Mouse (Mus musculus): ENCODE measurements at regions not wholly inside any gene's neighbourhood (a gene's known extent, or its start where the extent isn't known, plus 50 kb on each side); places are given as distances from the start of the nearest gene placed in this dataset.

DNA sequence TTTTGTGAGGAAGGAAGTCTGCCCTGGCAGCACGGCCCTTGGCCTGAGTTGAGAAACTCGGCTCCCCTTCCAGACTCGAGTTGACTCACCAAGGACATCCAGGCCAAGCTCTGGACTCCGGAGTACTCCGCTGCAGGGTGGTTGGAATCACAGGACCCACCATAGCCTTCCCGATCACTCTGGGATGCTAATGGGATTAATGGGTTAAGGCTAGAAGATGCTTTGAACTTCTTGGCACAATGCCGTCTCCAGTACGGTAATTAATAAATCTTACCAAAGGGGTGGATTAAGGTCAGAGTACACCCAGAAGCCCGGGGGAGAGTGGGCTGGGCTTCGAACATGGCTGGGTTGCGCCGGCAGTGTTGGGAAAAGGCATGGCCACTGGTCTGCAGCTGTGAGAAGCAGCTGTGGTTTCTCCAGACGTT lies 200.8 kb upstream of the Dio3 start:
- no peak for DNase-seq (ENCODE audit: low spot score in 2 of 2)

DNA sequence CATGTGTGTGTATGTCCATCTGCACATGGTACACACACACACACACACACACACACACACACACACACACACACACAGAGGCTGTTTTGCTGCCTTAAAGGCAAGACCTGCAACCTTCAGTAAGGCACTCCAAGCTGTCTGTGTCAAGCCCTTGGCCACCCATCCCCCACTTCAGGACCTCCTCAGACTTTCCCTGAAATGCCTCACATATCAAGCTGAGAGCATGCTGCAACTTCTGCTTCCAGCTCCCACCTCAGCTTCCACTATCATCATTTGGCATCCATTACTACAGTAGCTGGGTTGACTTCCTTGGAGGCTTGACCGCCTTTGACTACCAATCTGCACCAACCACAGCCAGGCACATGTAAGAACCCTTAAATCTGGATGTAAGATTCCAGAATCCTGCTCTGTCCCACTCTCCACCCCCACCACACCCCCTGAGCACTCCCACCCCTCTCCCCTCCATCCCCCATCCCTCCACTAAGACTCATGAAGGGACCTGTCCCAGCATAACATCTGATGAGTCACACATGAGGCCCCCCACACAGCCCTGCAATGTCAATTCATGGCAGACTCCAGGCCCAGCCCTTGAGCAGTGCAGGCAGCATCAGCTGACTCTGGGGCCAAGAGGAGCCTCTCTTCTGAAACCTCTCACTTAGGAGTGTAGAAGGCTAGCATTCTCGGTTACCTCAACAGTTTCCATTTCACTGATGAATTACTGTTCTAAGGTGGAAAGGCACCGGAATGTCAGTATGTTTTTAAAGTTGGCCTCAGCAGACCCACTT lies 196.8 kb upstream of the Dio3 start:
- DNase-seq (ENCODE audit: low spot score in 2 of 2) = no peak

DNA sequence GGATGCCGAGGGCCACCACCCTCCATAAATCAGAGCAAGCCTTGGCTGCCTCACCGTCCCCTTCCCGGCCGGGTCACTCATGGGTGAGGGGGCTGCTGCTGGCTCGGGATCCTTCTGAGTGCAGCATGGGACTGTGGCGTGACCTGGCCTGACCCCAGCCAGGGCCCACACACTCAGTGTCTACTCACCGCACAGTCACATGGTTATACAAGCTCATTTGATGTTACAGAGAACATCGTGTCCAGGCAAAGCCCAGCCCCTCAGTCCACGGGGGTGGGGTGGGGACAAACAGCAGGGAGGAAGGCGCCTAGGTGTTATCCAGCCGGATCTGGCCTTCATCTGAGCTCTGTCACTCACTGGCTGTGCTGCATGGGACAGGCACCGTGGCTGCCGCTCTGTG lies 195.9 kb upstream of the Dio3 start:
- DNase-seq (ENCODE audit: low spot score in 2 of 2) = no peak

DNA sequence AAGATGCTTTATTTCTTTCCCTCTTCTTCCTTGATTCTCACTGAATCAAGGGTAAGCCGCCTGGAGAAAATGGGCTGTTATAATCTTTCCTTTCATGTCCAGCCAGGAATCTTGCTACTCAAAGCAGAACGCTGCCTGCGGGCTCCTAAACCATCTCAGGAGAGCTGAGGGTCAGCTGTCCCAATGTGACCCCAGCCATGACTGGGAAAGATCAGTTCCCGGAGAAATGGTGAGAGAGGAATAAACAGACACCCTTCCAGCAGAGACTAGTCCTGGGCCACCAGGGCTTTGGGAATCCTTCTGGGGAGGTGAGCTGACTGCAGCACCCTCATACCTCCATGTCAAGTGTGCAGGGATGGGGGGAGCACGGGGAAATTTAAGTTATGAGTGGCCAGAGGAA lies 195.4 kb upstream of the Dio3 start:
- DNase-seq (ENCODE audit: low spot score in 2 of 2) = no peak

DNA sequence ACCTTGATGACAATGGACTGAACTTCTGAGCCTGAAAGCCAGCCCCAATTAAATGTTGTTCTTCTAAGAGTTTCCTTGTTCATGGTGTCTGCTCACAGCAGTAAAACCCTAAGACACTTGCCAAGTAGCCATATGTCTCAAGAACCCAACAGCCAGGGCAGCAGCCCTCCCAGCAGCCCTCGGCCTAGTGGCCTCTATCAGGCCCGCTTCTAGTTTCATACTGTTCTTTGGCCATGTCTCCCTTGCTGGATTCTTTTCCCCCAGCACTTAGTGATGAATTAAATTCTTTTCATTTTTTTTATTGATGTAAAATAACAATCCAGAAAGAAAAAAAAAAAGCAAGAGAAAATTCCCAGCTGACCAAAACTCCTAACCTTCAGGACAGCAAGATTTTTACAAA lies 191.9 kb upstream of the Dio3 start:
- DNase-seq (ENCODE audit: low spot score in 2 of 2) = no peak

DNA sequence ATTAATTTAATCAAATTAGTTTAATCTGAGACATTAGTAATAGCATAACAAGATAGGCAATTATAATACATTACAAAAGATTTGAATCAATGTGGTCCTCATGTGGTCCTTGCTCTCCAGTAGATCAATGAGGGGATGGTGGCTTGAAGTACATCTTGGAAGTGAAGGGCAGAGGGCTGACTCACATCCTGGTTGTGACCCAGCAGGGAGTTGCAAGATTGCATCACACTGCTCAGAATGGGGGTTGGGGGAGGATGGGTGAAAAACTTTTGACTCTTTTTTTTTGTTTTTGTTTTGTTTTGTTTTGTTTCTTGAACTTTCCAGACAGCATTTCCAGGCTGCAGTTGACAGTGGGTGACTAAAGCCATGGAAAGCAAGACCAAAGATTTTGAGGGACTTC lies 191.1 kb upstream of the Dio3 start:
- DNase-seq (ENCODE audit: low spot score in 2 of 2) = no peak

DNA sequence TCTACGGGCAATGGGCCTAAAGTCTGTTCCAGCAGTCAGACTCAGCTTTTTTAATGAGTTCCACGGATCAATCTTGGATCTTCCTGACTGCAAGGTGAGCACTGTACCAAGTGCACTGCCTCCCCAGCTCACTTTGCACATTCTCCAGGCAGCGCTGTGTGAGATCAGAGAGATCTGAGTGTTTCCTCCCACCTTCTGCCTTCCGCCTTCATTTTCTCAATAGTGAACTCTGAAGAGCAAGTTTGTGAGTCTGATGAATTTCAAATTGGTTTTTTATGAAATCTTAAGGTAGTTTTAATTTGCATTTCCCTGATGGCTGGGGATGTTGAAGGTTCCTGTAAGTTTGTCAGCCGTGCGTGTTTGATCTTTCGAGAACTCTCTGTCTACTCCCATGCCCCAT lies 176.7 kb upstream of the Dio3 start:
- DNase-seq (ENCODE audit: low spot score in 2 of 2) = no peak

DNA sequence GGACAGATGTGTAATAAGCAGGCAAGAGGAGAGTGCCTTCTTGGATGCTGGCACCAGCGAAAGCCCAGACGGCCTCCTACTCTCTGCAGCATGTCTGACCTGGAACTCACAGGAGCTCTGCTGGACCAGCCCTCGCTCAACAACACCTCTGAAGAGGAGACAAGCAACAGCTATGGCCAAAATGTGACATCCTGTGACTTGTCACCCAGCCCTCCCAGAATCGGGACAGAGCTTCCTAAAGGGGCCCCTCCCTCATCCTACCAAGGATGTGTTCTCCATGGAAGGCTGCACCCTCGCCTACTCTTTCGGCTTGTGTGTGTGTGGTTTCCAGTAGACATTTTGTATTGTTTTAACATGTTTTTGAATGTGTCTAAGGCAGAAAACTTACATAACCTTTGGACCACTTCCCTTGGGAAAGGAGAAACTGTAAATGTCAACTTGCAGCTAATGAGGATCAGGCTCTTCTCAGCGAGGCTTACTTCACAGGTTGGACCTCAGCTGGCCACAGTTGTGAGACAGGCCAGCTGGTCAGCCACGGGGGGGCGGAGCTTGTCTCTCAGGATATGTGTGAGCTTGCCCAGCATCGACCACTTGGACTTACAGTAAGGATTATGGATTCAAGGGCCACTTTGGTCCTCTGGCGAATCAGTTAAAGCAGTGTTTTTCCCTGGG lies 166.7 kb upstream of the Dio3 start:
- peak in 1 of 2 experiments; percentile 16 for DNase-seq (ENCODE audit: low spot score in 2 of 2)

DNA sequence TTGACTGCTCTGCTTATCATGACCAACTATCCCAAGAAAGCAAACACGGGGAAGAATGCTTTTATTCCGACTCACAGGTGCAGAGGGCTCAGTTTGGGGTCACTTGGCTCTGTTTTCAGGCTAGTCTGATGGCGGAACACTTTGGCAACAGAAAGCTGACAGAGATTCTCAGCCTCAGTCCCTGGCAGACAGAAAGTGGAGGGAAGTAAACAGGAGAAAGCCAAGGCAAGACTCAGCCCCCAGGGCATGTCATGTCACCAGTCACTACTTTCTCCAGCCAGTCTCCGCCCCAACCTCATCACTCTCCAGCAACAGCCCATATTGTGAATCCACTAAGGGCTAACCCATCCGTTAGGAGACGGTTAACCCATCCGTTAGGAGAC lies 166.2 kb upstream of the Dio3 start:
- no peak for DNase-seq (ENCODE audit: low spot score in 2 of 2)

DNA sequence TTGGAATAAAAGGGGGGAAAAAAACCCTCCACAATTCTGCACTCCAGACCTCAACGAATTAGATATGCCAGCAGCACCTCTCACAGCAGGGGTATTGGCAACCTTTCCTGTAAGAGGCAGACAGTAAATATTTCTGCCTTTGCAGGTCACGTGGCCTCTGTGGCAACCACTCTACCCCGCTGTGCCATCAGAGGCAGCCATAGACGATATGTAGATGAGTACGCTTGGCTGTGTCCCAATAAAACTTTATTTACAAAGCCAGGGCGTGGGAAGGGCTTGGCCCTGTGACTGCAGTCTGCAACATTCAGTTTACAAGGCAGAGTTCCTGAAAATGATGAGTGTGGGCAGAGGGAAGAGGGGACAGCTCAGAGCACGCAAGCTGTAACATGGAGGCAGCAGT lies 158.7 kb upstream of the Dio3 start:
- DNase-seq (ENCODE audit: low spot score in 2 of 2) = peak in 1 of 2 experiments; percentile 17

DNA sequence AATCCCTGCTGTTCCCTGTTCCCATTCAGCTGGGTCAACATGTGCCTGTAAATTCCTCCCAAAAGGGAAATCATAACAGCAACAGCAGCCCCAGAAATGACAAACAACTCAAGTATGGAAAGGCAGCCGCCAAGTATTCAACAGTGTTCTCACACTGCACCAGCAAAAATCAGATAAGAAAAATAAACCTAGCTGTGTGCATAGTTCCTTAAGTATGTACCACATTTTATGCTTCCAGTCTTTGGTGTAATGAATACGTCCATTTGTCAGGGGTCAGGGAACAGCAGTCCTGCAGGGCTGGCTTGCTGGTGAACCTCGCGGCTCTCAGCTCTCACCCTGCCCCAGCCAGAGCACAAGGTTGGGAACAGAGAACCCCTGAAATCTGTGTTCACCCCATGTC lies 155.9 kb upstream of the Dio3 start:
- DNase-seq (ENCODE audit: low spot score in 2 of 2) = no peak

DNA sequence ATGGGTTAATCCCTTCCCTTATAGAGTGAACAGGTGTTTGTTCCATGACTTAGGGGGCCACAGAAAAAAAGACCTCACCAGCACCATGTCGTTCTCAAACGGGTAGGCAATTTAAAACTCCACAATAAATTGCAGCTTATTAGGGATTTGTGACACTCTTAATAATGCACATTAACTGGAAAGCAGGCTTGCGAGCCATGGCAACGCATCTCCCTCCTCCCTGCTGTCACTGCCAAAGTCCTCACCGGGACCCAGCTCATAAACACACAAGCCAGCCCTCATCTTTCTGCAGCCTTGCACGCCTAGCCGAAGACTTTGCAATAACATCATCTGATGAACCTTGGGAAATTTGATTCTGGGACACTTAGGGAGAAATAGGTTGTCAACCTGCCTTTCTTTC lies 152.3 kb upstream of the Dio3 start:
- no peak for DNase-seq (ENCODE audit: low spot score in 2 of 2)

DNA sequence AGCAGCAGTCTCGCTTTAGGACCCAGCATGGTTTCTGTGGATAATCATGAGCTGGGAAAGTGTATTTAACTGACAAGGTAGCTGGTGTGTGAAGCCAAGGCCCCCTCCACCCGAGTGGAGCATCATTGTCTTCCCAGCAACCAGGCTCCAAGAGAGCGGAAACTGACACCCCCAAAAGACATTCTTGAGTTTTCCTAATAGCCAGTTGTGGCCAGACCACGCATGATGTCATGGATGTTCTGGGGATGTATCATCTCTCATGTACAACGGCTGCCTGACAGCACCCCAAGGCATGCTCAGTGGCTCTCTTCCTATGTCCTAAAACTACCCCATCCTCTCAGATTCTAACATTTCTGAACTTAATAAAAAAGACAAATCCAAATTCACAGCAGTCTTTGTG lies 133.5 kb upstream of the Dio3 start:
- DNase-seq (ENCODE audit: low spot score in 2 of 2) = no peak

DNA sequence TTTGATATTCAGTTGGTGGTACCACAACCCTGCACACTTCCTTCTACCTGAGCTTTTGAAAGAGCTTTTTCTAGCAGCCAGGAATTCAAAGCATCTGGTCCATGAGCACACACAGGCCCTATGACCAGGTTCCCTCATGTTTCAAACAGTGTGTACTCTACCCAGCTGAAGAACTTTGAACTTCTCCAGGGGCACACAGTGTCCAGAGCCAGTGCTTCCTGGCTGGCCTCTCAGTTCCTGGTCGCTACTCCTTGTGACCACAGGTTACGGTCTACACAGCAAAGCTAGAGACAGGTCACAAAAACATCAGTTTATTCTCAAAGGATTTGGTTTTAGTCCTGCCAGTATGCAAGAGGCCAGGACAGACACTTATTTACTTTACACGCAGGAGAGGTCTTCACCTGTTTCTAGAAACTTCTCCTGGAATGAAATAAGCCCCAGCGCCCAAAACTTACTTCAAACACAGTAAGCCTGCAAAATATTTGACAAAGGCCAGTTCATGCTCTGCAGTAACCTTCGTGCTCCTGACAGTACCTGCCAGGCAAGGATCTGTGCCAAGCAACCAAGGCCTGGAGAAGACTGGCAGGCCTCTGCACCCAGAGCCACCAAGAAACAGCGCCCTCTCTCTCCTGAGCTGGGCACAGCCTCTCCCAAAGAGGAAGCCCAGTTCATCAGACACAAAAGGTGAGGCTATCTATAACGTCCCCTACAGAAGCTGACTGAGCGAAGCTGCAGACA lies 124.5 kb upstream of the Dio3 start:
- no peak for DNase-seq (ENCODE audit: low spot score in 2 of 2)

DNA sequence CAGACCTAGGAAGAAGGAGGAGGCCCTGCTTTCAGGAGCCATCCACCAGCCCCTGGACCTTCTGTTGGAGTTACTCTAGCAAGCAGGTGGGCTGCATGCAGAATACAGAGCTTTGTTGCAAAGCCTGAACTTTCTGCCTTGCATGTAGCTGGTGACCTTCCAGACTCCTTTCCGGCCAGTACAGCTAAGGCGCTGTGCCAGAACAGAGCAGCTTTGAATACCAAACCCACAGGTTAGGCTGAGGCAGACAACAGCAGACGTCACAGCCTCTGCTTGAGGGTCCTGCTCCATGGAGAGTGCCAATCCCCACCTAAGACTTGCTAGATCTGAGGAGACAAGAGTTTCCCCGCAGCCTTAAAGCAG lies 123.9 kb upstream of the Dio3 start:
- no peak for DNase-seq (ENCODE audit: low spot score in 2 of 2)

DNA sequence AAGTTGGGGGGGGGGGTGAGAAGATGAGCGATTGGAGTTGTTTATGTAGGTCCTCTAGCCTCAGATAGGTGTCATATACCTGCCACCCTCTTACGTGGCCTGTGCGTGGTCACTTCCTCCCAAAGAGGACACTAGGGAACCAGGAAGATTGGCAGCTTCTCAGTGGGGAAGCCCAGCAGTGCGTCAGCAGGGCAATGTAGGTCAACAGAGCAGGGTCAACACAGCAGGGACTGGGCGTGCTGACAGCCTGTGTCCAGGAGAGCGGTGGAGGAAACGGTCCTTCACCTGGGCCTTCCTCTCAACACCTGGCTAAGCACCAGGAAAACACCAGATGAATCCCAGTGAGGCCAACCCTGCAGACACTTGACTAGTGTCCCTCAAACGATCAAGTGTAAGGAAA lies 122.4 kb upstream of the Dio3 start:
- DNase-seq (ENCODE audit: low spot score in 2 of 2) = no peak

DNA sequence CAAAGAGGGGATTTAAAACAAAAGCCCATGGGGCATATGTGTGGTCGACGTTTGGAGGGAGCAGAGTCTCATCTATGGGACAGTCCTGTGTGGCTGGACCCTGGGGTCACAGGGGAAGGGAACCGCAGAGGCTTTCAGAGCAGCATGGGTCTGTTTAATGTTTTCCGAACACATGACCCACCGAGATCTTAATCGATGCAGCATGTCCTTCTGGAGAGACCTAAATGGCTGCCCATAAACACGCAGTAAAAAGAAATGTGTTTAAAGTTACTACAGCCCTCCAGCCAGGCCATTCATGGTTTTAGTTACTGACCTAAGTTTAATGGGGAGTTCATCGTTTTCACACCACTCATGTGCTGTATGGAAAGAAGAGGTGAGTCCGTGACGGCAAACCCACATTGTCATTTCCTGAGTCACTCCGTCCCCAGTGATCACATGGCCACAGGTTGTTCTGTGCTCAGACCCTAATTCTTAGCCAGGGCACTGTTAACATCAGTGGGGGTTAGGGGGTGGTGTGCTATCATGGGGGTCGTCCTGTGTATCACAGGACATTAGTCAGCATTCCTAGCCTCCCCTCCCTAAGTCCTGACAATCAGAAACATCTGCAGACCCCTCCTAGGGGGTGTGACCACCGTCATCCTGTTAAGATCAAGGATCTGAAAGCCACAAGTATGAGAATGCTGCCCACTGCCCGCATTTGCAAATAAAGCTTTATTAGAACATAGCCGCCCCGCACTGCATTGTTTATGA lies 120.7 kb upstream of the Dio3 start:
- DNase-seq (ENCODE audit: low spot score in 2 of 2) = no peak

DNA sequence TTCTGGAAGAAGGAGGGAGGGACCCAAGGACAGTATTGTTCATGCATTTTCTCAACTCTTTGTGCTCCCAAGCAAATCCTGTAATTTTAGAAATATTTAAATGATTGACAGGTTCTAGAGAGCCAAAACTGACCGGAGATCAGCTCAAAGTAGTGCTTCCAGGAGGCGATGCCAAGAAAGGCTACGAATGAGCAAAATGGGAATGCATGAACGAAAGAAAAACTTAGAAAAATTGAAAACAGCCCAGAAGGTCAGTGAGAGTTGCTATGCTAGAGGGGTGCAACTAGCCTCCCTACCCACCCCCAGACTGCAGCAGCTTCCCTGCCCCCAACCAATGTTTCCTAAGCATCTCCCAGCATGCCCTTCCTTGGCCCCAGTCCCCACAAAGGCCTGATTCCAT lies 117.6 kb upstream of the Dio3 start:
- DNase-seq (ENCODE audit: low spot score in 2 of 2) = no peak

DNA sequence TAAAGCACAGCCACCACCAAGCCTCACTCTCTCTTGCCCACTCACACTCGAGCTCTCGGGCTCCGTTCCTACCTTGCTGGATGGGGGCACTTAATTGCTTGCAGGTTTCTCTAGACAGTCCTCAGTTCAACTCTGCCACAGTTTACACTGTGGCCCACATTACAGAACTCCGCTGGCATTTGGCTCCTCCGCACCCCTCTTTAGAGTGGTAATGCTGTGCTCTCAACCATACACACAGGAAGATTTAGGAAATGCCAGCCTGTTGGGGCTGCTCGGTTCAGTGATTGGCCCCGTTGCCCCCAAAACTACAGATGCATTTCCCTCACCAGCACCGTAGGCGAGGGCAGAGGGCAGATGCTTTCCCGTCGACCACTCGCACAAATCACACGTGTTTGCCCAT lies 113.4 kb upstream of the Dio3 start:
- no peak for DNase-seq (ENCODE audit: low spot score in 2 of 2)

DNA sequence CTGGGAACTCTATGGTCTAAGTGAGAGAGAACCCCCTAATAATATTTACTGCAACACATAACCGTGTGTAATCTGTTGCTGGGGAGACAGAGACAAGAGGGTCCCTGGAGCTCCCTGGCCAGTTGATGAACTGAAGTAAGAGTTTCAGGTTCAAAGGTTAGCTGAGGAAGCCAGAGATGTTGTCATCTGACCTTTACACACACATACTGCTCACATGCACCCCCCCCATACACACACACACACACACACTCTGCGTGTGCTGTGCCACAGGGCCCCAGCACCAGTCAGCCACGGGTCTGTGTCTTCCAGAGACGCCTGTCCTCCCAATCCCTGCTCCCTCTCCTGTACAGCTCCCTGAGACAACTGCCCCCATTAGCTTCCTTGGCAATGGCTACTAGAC lies 110.5 kb upstream of the Dio3 start:
- no peak for DNase-seq (ENCODE audit: low spot score in 2 of 2)

DNA sequence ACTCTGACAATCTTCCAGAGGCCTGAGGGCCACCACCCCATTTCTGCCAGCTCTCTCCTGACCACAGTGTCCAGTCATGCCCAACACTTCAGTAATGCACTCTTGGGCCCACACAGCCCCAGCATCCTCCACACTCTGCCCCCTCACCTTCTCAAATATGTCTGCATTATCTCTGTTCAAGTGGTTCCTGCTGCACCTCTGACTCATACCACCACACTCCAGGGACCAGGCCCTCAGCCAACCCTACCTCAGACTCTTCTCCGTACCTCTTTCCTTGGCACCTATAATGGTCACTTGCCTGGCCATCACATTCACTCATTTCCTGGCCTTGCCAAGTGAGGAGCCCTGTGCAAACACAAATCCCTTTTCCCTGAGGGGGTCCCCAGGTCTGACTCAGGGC lies 109.6 kb upstream of the Dio3 start:
- no peak for DNase-seq (ENCODE audit: low spot score in 2 of 2)

DNA sequence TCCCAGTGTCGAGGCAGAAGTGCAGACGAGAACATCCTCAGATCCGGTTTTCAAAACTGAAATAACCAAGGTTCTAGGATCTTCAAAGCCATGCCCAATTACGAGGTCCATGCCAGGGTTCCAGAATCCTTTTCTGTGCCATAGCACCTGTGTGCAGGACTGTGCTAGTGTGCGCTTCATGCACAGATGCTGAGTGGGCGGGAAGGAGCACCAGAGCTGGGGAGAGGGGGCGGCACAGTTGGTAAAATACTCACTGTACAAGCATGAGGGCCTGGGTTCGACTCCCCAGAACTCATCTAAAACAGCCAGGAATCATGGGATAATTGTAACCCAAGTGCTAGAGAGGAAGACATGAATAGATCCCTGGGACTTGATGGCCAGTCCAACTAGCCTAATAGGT lies 108.4 kb upstream of the Dio3 start:
- no peak for DNase-seq (ENCODE audit: low spot score in 2 of 2)

Measured in cerebellum, postnatal 4 days (tissue).